Mouse (Mus musculus): ENCODE results near the gene Pml.
A peak's percentile ranks its signal among the peaks of the same experiment; 100 is the strongest.

DNA sequence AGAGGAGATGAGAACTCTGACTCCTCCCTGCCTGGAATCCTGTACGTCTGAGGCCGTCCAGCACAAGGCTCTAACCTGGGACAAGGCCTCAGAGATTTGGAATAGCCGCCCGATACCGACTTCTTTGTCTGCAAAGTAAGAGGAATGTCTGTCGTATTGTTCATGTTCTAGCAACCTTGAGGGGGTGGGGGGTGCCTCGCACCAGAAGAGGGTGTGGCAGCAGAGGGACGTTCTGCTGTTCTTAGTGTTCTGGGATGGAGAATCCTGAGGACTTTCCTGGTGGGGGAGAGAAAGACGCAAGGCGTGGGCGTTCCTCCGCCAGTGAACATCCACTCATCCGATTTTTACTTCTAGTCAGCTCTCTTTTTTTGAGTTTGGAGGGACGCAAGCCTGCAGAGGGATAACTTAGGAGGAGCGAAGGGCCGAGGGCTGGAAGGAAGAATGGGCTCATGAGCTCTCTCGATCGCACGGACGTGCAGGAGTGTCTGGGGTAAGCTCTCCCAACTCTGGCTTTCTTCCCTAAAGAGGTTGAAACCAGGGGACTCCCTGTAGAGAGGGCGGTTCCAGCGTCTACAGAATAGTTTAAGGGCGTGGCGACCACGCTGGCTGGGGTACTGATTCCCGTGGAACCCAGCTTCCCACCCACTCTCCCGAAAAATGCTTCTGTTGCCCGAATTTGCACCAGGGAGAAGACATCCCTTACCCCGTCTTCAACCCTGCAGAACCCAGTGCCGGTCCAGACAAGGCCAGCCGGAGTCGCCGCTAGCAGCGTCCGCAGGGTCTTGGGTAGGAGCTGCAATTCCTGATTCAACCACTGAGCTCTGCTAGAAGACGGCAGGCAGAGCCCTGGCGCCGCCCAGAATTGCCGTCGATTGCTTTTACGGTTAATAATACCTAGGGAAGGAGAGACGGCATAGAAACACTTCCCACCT lies 45.8 kb downstream of the Pml start, which contains the start of the genes Islr and Islr2:
- peak; percentile 5 for TF ChIP-seq CTCF (IDR thresholded peaks at IDR 0.05; ENCODE audit: control insufficient read depth, insufficient read depth, insufficient read length)
- no peak for TF ChIP-seq USF1 (IDR thresholded peaks at IDR 0.05; ENCODE audit: low read depth)
- TF ChIP-seq CEBPB (IDR thresholded peaks at IDR 0.05; ENCODE audit: low read depth): no peak
- no peak for TF ChIP-seq MAX (IDR thresholded peaks at IDR 0.05)
